Mouse (Mus musculus): Measurements from ENCODE around the gene Mast3. TPM values are rescaled to one million over a fixed set of nuclear protein-coding genes. Genes with fewer than 3 reads are reported as not detected.

The Mast3 gene
- total and polyA plus RNA-seq, 2 experiments from 2014 or later = 24.0 to 33.2 TPM

- H3K4me1 ChIP-seq (ENCODE audit: insufficient read depth, low read length) = peaks cover 8% of the 10 kb centered on the region; the same call in 1 of the 2 replicates
- ATAC-seq (ENCODE audit: low FRiP score) (no peak), DNase-seq (ENCODE audit: low spot score) (no peak)
- H3K27ac ChIP-seq (ENCODE audit: low read depth, low read length) = no peak overlapping the region
- 87% methylated on average over 8 of the region's 8 CpGs for WGBS
- H3K27me3 ChIP-seq (ENCODE audit: insufficient read depth, low read length) = 0 out of 2 replicates have a peak, but pooled peaks cover 4% of the 10 kb centered on the region
- no peaks in the 10 kb centered on the region for H3K9me3 ChIP-seq (ENCODE audit: low read length)
- no peak overlapping the region for H3K4me3 ChIP-seq (ENCODE audit: low read depth, low read length)
- no peak for TF ChIP-seq CTCF (IDR thresholded peaks at IDR 0.05)
- H3K4me2 ChIP-seq (ENCODE audit: low read depth, low read length, poor library complexity, severe bottlenecking) = no peak overlapping the region
- no peak overlapping the region for H3K9ac ChIP-seq (replicated peaks; ENCODE audit: low read length, poor library complexity, severe bottlenecking)
- peaks cover 24% of the 10 kb centered on the region for H3K36me3 ChIP-seq (ENCODE audit: insufficient read depth, low read length)
These were observed 40.8 kb downstream of the Mast3 start for GRCm38 (mm10) chr8:70764026-70764425.

- Histone ChIP-seq H3K4me2 (ENCODE audit: low read depth, low read length, poor library complexity, severe bottlenecking) (no peak overlapping the region), H3K27me3 (ENCODE audit: insufficient read depth, low read length) (0 out of 2 replicates have a peak, but pooled peaks cover 4% of the 10 kb centered on the region), H3K27ac (ENCODE audit: low read depth, low read length) (no peak overlapping the region), H3K36me3 (ENCODE audit: insufficient read depth, low read length) (peaks cover 18% of the 10 kb centered on the region), H3K4me1 (ENCODE audit: insufficient read depth, low read length) (peaks cover 8% of the 10 kb centered on the region; the same call in 1 of the 2 replicates), H3K9ac (replicated peaks; ENCODE audit: low read length, poor library complexity, severe bottlenecking) (no peak overlapping the region), H3K4me3 (ENCODE audit: low read depth, low read length) (no peak overlapping the region), H3K9me3 (ENCODE audit: low read length) (no peaks in the 10 kb centered on the region)
- 9% methylated on average over 3 of the region's 3 CpGs for WGBS
- ATAC-seq (ENCODE audit: low FRiP score) (no peak), DNase-seq (ENCODE audit: low spot score) (peak; percentile 21)
- TF ChIP-seq CTCF (IDR thresholded peaks at IDR 0.05) = peak; percentile 81
These were observed 41.5 kb downstream of the Mast3 start for GRCm38 (mm10) chr8:70763354-70763753.

- H3K9ac ChIP-seq (replicated peaks; ENCODE audit: low read length, poor library complexity, severe bottlenecking) = no peak overlapping the region
- peaks cover 8% of the 10 kb centered on the region; the same call in 1 of the 2 replicates for H3K4me1 ChIP-seq (ENCODE audit: insufficient read depth, low read length)
- no peak overlapping the region for H3K27ac ChIP-seq (ENCODE audit: low read depth, low read length)
- ATAC-seq (ENCODE audit: low FRiP score) = no peak
- DNase-seq (ENCODE audit: low spot score) = no peak
- TF ChIP-seq CTCF (IDR thresholded peaks at IDR 0.05) = no peak
- H3K27me3 ChIP-seq (ENCODE audit: insufficient read depth, low read length) = 0 out of 2 replicates have a peak, but pooled peaks cover 4% of the 10 kb centered on the region
- 92% methylated on average over 1 of the region's 1 CpGs for WGBS
- no peak overlapping the region for H3K4me2 ChIP-seq (ENCODE audit: low read depth, low read length, poor library complexity, severe bottlenecking)
- H3K4me3 ChIP-seq (ENCODE audit: low read depth, low read length) = no peak overlapping the region
- peaks cover 18% of the 10 kb centered on the region for H3K36me3 ChIP-seq (ENCODE audit: insufficient read depth, low read length)
- H3K9me3 ChIP-seq (ENCODE audit: low read length) = no peaks in the 10 kb centered on the region
These were observed 42.7 kb downstream of the Mast3 start for GRCm38 (mm10) chr8:70762118-70762517.

GRCm38 (mm10) chr8:70760775-70761406 lies 44.0 kb downstream of the Mast3 start, which contains the start of gene Mpv17l2:
Gene Mpv17l2 (minus strand): TSS chr8:70760946.
- Histone ChIP-seq H3K27ac (ENCODE audit: low read depth, low read length) (peak within 1 kb of the TSS; percentile 71), H3K4me1 (ENCODE audit: insufficient read depth, low read length) (peaks cover 9% of the 10 kb centered on the region; the same call in 1 of the 2 replicates), H3K36me3 (ENCODE audit: insufficient read depth, low read length) (peaks cover 29% of the 10 kb centered on the region), H3K9ac (replicated peaks; ENCODE audit: low read length, poor library complexity, severe bottlenecking) (peak within 1 kb of the TSS; percentile 73), H3K9me3 (ENCODE audit: low read length) (no peaks in the 10 kb centered on the region), H3K27me3 (ENCODE audit: insufficient read depth, low read length) (0 out of 2 replicates have a peak, but pooled peaks cover 1% of the 10 kb centered on the region), H3K4me2 (ENCODE audit: low read depth, low read length, poor library complexity, severe bottlenecking) (peak within 1 kb of the TSS; percentile 98), H3K4me3 (ENCODE audit: low read depth, low read length) (peak within 1 kb of the TSS; percentile 66)
- ATAC-seq (ENCODE audit: low FRiP score) (peak; percentile 93), DNase-seq (ENCODE audit: low spot score) (peak; percentile 99)
- WGBS = under 1% methylated on average over 47 of the region's 55 CpGs
- TF ChIP-seq CTCF (IDR thresholded peaks at IDR 0.05) = no peak

GRCm38 (mm10) chr8:70760350-70760749 lies 44.5 kb downstream of the Mast3 start:
- Histone ChIP-seq H3K4me3 (ENCODE audit: low read depth, low read length) (peak overlapping the region; percentile 66), H3K9ac (replicated peaks; ENCODE audit: low read length, poor library complexity, severe bottlenecking) (peak overlapping the region; percentile 73), H3K27ac (ENCODE audit: low read depth, low read length) (peak overlapping the region; percentile 71), H3K4me2 (ENCODE audit: low read depth, low read length, poor library complexity, severe bottlenecking) (peak overlapping the region; percentile 98), H3K9me3 (ENCODE audit: low read length) (no peaks in the 10 kb centered on the region), H3K4me1 (ENCODE audit: insufficient read depth, low read length) (peaks cover 10% of the 10 kb centered on the region; the same call in 1 of the 2 replicates), H3K27me3 (ENCODE audit: insufficient read depth, low read length) (no peaks in the 10 kb centered on the region), H3K36me3 (ENCODE audit: insufficient read depth, low read length) (peaks cover 29% of the 10 kb centered on the region)
- DNase-seq (ENCODE audit: low spot score) = no peak
- TF ChIP-seq CTCF (IDR thresholded peaks at IDR 0.05) = no peak
- 2% methylated on average over 22 of the region's 22 CpGs for WGBS
- no peak for ATAC-seq (ENCODE audit: low FRiP score)
